Comparison of ENCODE assay signal across 20 mouse cellular contexts in genomic region chr4:116732355-116732754, GRCm38 (mm10). TPM values are rescaled to one million over a fixed set of nuclear protein-coding genes. Genes with fewer than 3 reads are reported as not detected.
DNase-seq lines count a peak whose midpoint lies in the region; ATAC-seq and TF ChIP-seq lines count a peak whose summit lies in the region.
"Had no signal": no experiment of that assay in that cellular context is flagged by ENCODE, and none has a peak within 500 bp of the region (broad histone marks: within the 10 kb centered on the region; RNA-seq: fewer than 3 reads in every experiment).

No protein-coding gene starts in this region.

- H3K9ac ChIP-seq in heart, embryonic 11.5 days (ENCODE audit: low read depth, low read length): no peak overlapping the region
- H3K9ac ChIP-seq in liver, adult 2 months (ENCODE audit: low read depth, low read length): no peak overlapping the region
- H3K9ac ChIP-seq: forebrain, embryonic 13.5 days; forebrain, postnatal 0 days; heart, embryonic 13.5 days had no signal

- no peaks in the 10 kb centered on the region for H3K4me1 ChIP-seq in heart, embryonic 11.5 days (ENCODE audit: control insufficient read depth, insufficient read depth, low read length)
- peaks cover 18% of the 10 kb centered on the region for H3K4me1 ChIP-seq in liver, adult 2 months (ENCODE audit: control insufficient read depth, insufficient read depth, low read length)
- H3K4me1 ChIP-seq: forebrain, embryonic 13.5 days had no signal

- H3K9me3 ChIP-seq in heart, embryonic 11.5 days (replicated peaks; ENCODE audit: control insufficient read depth, low read length): no peaks in the 10 kb centered on the region
- H3K9me3 ChIP-seq: embryonic facial prominence, embryonic 10.5 days; forebrain, embryonic 13.5 days; heart, embryonic 13.5 days had no signal

- no peaks in the 10 kb centered on the region for H3K27me3 ChIP-seq in heart, embryonic 11.5 days (ENCODE audit: control insufficient read depth, insufficient read depth, low read length)
- no peaks in the 10 kb centered on the region for H3K27me3 ChIP-seq in liver, adult 2 months (ENCODE audit: control insufficient read depth, insufficient read depth, low read length)
- H3K27me3 ChIP-seq: forebrain, embryonic 13.5 days; heart, embryonic 13.5 days; Patski had no signal

- H3K79me2 ChIP-seq in liver, adult 2 months (ENCODE audit: control insufficient read depth, insufficient read depth, low read length): peaks cover 17% of the 10 kb centered on the region; the same call in 1 of the 2 replicates

- H3K36me3 ChIP-seq in heart, embryonic 11.5 days (ENCODE audit: control insufficient read depth, insufficient read depth, low read length): no peaks in the 10 kb centered on the region
- no peaks in the 10 kb centered on the region for H3K36me3 ChIP-seq in liver, adult 2 months (ENCODE audit: control insufficient read depth, insufficient read depth, low read length)
- H3K36me3 ChIP-seq: embryonic facial prominence, embryonic 10.5 days; heart, embryonic 13.5 days had no signal

- no peak for ATAC-seq in heart, embryonic 11.5 days (replicated peaks; ENCODE audit: insufficient number of reproducible peaks, low FRiP score, low TSS enrichment)
- ATAC-seq: activated CD4-positive, CD25-positive, alpha-beta regulatory T cell, adult 4 months; forebrain, embryonic 13.5 days; forebrain, postnatal 0 days; Patski had no signal

- intact Hi-C loops in left cerebral cortex, postnatal 4 days (cut with DNase I): no loop called here

- no peak overlapping the region for H3K27ac ChIP-seq in heart, embryonic 11.5 days (ENCODE audit: low read depth, low read length)
- H3K27ac ChIP-seq in liver, adult 2 months (replicated peaks; ENCODE audit: insufficient read depth, low read depth, low read length): peak overlapping the region; percentile 57
- H3K27ac ChIP-seq: embryonic facial prominence, embryonic 10.5 days; forebrain, embryonic 13.5 days; heart, embryonic 13.5 days had no signal

- 72% methylated on average over 5 of the region's 5 CpGs for WGBS in heart, embryonic 11.5 days (ENCODE audit: insufficient replicate concordance)
- 5% methylated on average over 5 of the region's 5 CpGs for WGBS in liver, adult 2 months

- H3K4me2 ChIP-seq in heart, embryonic 11.5 days: no peak overlapping the region
- H3K4me2 ChIP-seq: forebrain, embryonic 13.5 days; heart, embryonic 13.5 days had no signal

- no peak for TF ChIP-seq CTCF in liver, adult 2 months (IDR thresholded peaks at IDR 0.05; ENCODE audit: low read depth, low read length)

- no peak overlapping the region for H3K4me3 ChIP-seq in heart, embryonic 11.5 days (ENCODE audit: low read depth, low read length)
- H3K4me3 ChIP-seq in liver, adult 2 months (ENCODE audit: insufficient read depth, low read depth, low read length): no peak overlapping the region
- H3K4me3 ChIP-seq: embryonic facial prominence, embryonic 10.5 days; forebrain, embryonic 13.5 days; heart, embryonic 13.5 days had no signal

- peak; percentile 49 for DNase-seq in heart, adult 11 months
- peak; percentile 88 for DNase-seq in liver, adult 2 months (ENCODE audit: extremely low read depth, low read depth, low spot score)
- DNase-seq in liver: no peak
- DNase-seq in kidney, postnatal 14 days: peak; percentile 43
- DNase-seq in yolk sac, embryonic 10.5 days (ENCODE audit: low spot score): peak; percentile 67
- no peak for DNase-seq in left cerebral cortex, postnatal 4 days
- no peak for DNase-seq in layer of hippocampus, adult 18-20 months (ENCODE audit: low spot score in 2 of 2)
- DNase-seq: adrenal gland, postnatal 14 days; cerebellum, adult 11-12 months; cerebellum, adult 9-11 months; cerebellum, postnatal 36 days; forebrain, postnatal 0 days; gastrocnemius, postnatal 14 days; heart, postnatal 36 days had no signal

- TF ChIP-seq POLR2A in liver, adult 2 months (IDR thresholded peaks at IDR 0.05; ENCODE audit: extremely low read depth, insufficient read depth, low read length): no peak

RNA-seq across cellular contexts. Expression of gene Tesk2, which starts 11.6 kb away (rescaled TPM):
- 3.2 and 4.6 TPM in 2 replicates for polyA plus RNA-seq in heart, embryonic 11.5 days (2014; fragmentation: Nextera tagmentation; extraction: Ambion mirVana)
- total RNA-seq in liver, adult 2 months (2014; rRNA removed): 11.5 and 13.6 TPM in 2 replicates
- polyA plus RNA-seq in liver, adult 2 months (2012; rRNA removed): 7.2 and 7.8 TPM in 2 replicates
- total RNA-seq in left cerebral cortex, postnatal 4 days (2021): 1 to 10 TPM; 2.0 to 2.2 TPM
- 1 to 10 TPM; 3.7 TPM for total RNA-seq in layer of hippocampus, adult 18-20 months (2021)

RNA-seq across cellular contexts. Expression of gene Ccdc163, which starts 24.0 kb away (rescaled TPM):
- 16.3 and 21.0 TPM in 2 replicates for polyA plus RNA-seq in heart, embryonic 11.5 days (2014; fragmentation: Nextera tagmentation; extraction: Ambion mirVana)
- total RNA-seq in liver, adult 2 months (2014; rRNA removed): 2.7 and 4.2 TPM in 2 replicates
- polyA plus RNA-seq in liver, adult 2 months (2012; rRNA removed): 9.3 and 13.1 TPM in 2 replicates
- 1 to 10 TPM; 4.5 to 5.5 TPM for total RNA-seq in left cerebral cortex, postnatal 4 days (2021)
- 1 to 10 TPM; 4.6 to 7.8 TPM for total RNA-seq in layer of hippocampus, adult 18-20 months (2021)

RNA-seq across cellular contexts. Expression of gene Mmachc, which starts 24.1 kb away (rescaled TPM):
- polyA plus RNA-seq in heart, embryonic 11.5 days (2014; fragmentation: Nextera tagmentation; extraction: Ambion mirVana): 25.5 and 29.1 TPM in 2 replicates
- 10.3 and 11.3 TPM in 2 replicates for total RNA-seq in liver, adult 2 months (2014; rRNA removed)
- 15.7 and 17.3 TPM in 2 replicates for polyA plus RNA-seq in liver, adult 2 months (2012; rRNA removed)
- total RNA-seq in left cerebral cortex, postnatal 4 days (2021): 10 to 100 TPM; 14.7 to 15.7 TPM
- total RNA-seq in layer of hippocampus, adult 18-20 months (2021): 10 to 100 TPM; 17.0 TPM

RNA-seq across cellular contexts. Expression of gene Prdx1, which starts 47.0 kb away (rescaled TPM):
- polyA plus RNA-seq in heart, embryonic 11.5 days (2014; fragmentation: Nextera tagmentation; extraction: Ambion mirVana): 1,014 and 1,024 TPM in 2 replicates
- 868 and 925 TPM in 2 replicates for total RNA-seq in liver, adult 2 months (2014; rRNA removed)
- polyA plus RNA-seq in liver, adult 2 months (2012; rRNA removed): 376 and 421 TPM in 2 replicates
- 100 to 1,000 TPM; 170 to 191 TPM for total RNA-seq in left cerebral cortex, postnatal 4 days (2021)
- 100 to 1,000 TPM; 153 to 155 TPM for total RNA-seq in layer of hippocampus, adult 18-20 months (2021)

Comparison
In these comparisons a context has a peak if more than half of its experiments do, and no peak if none do; other contexts are left out.
1. DNase-seq: peak in heart, adult 11 months (single experiment), liver, adult 2 months (single experiment), kidney, postnatal 14 days (single experiment) and yolk sac, embryonic 10.5 days (single experiment); none in liver (single experiment), left cerebral cortex, postnatal 4 days (single experiment) and layer of hippocampus, adult 18-20 months (0 of 2).